Mouse (Mus musculus) CD4-positive helper T cell, adult 2 months (primary cell): ENCODE data around the gene Klhl30.
A peak's percentile ranks its signal among the peaks of the same experiment; 100 is the strongest.

Experiments used
- DNase-seq: peaks from one replicate; pipeline ENCODE4 v3.0.0-alpha.2; 2012; ENCODE audit warnings: low read depth, missing footprints, low spot score

The Klhl30 gene

GRCm38 (mm10) chr1:91364822-91365644 lies 14.2 kb downstream of the Klhl30 start:
- no peak for DNase-seq

DNA sequence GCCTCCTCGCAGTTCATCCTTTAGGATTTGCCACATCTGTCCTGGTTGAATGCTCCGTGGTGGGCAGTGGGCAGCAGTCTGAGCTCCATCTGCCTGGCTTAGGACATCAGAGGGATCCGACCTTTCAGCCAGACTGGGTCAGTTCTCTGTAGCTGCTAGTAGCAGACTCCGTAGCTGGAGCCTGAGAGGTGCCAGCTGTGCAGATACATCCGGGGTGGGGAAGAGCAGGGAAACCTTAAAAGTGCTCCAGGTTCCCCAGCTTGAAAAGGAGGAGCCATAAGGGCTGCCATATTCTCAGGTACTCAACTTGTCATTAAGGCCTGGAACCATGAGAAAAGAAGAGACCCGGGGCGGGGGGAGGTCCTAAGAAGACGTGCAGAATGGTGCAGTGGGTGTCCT lies 15.0 kb downstream of the Klhl30 start:
- DNase-seq = no peak

GRCm38 (mm10) chr1:91366215-91367108 lies 15.6 kb downstream of the Klhl30 start, which contains the start of gene Erfe:
TSS of gene Erfe (plus strand) at chr1:91366430.
- DNase-seq = peak; percentile 74

GRCm38 (mm10) chr1:91367295-91367694 lies 16.5 kb downstream of the Klhl30 start:
- no peak for DNase-seq

- DNase-seq = no peak
These were observed 18.6 kb downstream of the Klhl30 start for GRCm38 (mm10) chr1:91369408-91369807.

- DNase-seq = no peak
These were observed 19.2 kb downstream of the Klhl30 start for GRCm38 (mm10) chr1:91370055-91370454.

DNA sequence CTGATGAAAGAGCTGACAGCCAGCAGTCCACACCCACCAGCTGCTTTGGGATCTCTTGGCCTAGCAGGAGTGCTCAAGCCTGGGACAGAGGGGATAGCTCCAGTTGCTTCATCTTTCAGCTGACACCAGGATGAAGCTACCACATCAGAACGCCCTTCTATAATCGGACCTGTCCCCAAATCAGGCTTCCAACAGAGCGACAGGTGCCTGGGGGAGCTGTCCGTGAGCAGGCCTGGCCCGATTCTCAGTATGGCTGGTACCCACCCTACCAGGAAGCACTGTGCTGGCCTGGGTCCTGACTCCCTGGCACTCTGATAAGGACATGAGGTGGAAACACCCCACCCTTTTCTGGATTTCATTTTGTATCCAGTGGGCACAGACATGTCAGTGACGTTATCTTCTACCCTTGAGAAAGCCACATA lies 22.6 kb downstream of the Klhl30 start:
- no peak for DNase-seq

GRCm38 (mm10) chr1:91380453-91381090 lies 29.8 kb downstream of the Klhl30 start:
- DNase-seq = peak; percentile 65

DNA sequence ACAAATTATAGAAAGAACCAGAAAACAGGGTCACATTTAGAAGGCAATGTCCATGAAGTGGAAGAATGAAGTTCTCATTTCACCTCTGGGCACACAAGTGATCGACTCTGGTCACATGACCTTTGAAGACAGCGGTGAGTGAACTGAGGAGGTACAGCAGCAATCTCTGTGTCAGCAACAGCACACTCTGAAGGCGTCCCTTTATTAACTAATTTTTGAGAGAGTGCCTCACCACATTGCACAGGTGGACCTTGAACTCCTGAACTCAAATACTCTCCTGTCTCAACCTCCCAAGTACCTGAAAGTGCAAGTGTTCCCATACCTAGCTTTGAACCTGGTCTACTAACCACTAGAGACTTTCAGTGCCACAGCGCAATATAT lies 30.3 kb downstream of the Klhl30 start:
- DNase-seq = no peak

DNA sequence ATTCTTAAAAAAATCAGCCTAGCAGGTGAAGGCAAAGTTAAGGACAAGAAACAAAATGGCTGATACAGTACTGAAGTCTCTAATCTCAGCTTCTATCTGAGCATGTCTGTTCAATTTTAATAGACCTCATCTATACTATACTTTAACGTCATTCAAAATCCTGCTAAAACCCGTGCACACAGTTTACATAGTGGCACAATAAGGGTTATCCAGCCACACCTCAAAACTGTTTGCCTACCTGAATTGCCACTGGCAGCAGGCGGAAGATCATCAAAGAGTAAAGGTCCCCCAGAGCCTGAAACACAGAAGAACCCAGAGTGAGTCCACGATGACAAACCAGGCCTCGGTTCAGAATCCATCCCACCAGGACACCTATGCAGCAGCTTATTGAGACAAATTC lies 39.6 kb downstream of the Klhl30 start:
- DNase-seq = no peak

- no peak for DNase-seq
These were observed 47.1 kb downstream of the Klhl30 start for GRCm38 (mm10) chr1:91397927-91398259.

DNA sequence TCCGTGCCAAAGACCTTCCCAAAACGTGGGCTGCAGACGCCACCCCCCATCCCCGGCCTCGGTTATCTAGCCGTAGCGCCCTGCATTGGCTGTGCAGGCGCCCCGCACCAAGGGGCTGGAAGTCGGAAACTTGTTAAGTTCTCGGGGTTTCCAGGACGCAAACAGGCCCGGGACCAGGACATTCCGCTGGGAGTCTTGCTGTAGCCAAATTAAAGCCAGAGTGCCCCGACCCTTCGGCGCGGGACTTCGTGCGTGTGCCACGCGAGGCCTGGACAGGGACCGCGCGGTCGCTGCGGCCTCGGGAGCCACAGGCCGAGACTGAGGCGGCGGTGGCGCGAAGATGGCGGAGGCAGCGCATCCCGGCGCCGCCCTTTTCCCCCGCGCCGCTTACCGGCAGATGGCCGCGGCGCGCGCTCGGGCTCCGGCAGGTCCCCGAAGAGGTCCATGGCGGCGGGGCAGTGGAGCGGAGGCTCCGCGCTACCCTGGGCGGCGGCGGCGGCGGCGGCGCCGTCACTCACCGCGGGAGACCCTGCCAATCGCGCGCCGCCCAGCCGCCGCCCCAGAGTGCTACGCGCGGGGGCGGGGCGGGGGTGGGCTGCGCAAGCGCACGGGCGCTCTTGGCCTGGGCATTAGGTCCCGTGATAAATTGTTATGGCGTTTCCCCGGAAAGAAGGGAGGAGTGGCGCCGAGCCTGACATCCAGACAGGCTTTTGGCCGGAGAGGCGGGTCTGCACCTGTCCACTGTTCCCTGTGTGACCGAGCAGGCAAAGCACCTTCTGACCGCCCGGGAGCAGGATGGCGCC lies 47.6 kb downstream of the Klhl30 start, which contains the start of gene Ilkap:
Gene Ilkap, minus strand, starts transcription at position 556 of the 803 bp plus-strand sequence.
- peak; percentile 93 for DNase-seq

DNA sequence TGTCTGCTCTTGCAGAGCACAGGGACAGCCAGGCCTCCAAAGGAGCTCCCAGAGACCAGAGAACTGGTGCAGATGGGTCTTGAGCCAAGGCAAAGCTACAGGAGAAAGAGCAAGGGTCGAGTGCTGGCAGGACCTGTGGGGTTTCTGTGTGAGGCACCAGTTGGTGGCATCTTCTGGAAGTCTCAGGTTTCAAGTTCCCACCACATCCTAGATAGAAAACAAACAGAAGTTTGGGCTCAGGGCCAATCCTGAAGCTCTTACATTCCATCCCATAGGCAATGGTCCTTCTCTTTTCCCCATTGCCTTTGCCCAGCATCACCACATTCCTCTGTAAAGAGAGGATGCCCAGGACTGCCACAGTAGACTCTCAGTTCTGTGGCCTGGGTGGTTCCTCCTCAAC lies 54.2 kb downstream of the Klhl30 start:
- no peak for DNase-seq

GRCm38 (mm10) chr1:91405406-91406169 lies 54.8 kb downstream of the Klhl30 start:
- no peak for DNase-seq

- DNase-seq = no peak
These were observed 57.0 kb downstream of the Klhl30 start for GRCm38 (mm10) chr1:91407819-91408218.

DNA sequence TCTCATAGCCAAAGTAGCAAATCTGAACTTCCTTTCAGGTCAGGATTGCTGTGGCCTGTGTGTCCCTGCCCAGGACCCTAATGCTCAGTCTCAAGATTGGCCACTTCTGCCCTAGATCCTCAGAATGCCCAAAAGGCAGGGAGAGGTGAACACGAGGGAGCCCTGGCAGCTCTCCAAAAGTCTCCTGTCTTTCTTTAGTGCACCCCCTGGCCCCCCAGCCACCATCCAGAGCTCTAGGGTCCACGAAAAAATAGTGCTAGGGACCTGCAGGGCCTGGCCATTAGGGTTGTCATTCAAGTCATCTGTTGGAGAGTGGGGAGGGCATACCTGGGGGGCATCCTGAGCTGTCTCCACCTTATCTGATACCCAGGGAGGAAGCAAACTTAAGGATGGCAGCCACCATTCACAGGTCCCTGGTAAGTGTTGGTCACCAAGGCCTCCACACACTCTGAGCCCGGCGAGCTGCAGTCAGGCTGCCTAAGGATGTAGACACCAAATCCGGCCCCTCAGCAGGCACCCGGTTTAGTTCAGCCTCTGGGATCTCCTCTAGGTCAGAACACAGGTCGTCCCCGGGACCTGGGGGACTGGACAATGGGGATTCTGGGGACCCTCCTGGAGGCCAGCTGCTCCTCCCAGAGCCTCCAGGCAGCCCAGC lies 60.9 kb downstream of the Klhl30 start:
- DNase-seq = peak; percentile 11
